Mouse (Mus musculus) layer of hippocampus, adult 18-20 months (tissue): Measurements from ENCODE around the gene Slc16a6. TPM values are rescaled to one million over a fixed set of nuclear protein-coding genes. Genes with fewer than 3 reads are reported as not detected.

Source experiments
- DNase-seq, 2 experiments: peaks; one replicate each; pipeline ENCODE4 v3.0.0; 2022; ENCODE audit warnings: low spot score in 2 of 2
- total RNA-seq, 2 experiments: library from RNA; stranded (reverse); gene quantifications; 2 replicates each; pipeline ENCODE4 v1.2.3; 2021

Gene Slc16a6
- total RNA-seq, 2 experiments from 2014 or later = 5.9 to 6.1 TPM

DNA sequence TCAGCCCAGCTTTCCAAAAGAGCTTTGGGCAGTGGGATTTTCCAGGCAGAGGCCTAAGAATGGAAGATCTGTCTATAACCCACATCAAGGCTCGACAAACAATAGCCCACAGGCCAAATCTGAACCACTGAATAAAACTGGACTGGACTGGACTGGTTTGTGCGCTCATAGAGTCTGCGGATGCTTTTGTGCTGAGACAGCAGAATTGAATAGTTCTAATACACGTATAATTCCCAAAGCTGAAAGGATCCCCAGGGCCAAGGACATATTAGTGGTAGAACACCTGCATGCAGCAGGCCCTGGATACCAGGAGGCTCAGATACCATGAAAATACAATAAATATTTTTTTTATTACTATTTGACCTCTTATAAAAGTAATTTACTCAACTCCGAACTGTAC lies 17.1 kb downstream of the Slc16a6 start:
- no peak for DNase-seq

GRCm38 (mm10) chr11:109451169-109451568 lies 22.2 kb downstream of the Slc16a6 start:
- DNase-seq = no peak

GRCm38 (mm10) chr11:109445438-109446035 lies 27.9 kb downstream of the Slc16a6 start:
- DNase-seq = peak in 1 of 2 experiments; percentile 65

GRCm38 (mm10) chr11:109444600-109444999 lies 28.8 kb downstream of the Slc16a6 start:
- no peak for DNase-seq

GRCm38 (mm10) chr11:109443468-109444263 lies 29.7 kb downstream of the Slc16a6 start:
- no peak for DNase-seq

DNA sequence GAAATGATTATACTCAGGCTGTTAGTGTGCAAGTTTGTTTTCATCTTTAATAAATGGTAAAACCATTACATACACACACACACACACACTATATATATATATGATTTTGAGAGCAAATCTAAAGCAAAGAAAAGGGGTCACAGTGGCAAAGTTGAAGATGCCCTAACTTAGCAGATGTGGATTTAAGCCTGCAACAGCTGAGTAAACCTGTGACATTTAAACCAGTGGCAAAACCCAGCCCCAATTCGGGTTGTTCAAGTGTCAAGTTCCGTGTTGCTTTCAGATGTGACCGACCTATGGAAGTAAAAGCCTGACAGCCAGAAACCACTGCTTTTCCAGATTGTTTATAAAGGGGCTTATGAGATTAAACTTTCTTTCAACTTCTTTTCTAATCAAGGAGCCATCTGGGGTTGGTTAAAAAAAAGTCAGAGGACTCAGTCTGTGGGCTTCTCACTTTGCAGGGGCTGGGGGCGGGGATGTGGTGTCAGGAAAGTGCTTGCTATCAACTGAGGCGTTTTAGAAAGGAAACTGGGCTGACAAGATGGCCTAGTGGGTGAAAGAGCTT lies 31.1 kb downstream of the Slc16a6 start:
- no peak for DNase-seq

- DNase-seq = peak in 1 of 2 experiments; percentile 39
These were observed 32.3 kb downstream of the Slc16a6 start for GRCm38 (mm10) chr11:109441119-109441518.

- no peak for DNase-seq
These were observed 32.8 kb downstream of the Slc16a6 start for GRCm38 (mm10) chr11:109440641-109441040.

- DNase-seq = peak; percentile 47 to 66
These were observed 33.5 kb downstream of the Slc16a6 start for GRCm38 (mm10) chr11:109439829-109440340.

- no peak for DNase-seq
These were observed 34.2 kb downstream of the Slc16a6 start for GRCm38 (mm10) chr11:109439209-109439608.

- no peak for DNase-seq
These were observed 36.5 kb downstream of the Slc16a6 start for GRCm38 (mm10) chr11:109436889-109437288.

DNA sequence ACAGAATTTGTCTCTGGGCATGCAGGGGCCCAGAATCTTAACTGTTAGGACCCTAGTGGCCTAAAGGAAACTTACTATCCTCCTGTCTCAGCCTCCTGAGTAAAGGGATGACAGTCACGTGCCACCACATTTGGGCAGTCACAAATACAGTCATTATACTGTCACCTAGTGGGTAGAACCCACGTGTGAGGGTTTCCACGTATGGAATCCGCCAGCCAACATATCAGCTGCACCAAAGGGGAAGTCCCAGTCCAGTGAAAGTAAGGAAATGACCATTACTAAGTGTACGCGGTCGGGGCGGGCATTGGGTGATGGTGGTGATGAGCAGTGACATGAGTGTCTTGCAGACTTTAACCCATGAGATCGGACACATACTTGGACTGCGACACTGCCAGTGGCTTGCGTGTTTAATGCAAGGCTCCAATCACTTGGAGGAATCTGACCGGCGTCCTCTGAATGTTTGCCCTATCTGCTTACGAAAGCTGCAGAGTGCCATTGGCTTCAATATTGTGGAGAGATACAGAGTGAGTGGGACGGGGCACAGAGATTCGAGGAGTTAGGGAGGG lies 39.1 kb downstream of the Slc16a6 start:
- no peak for DNase-seq

GRCm38 (mm10) chr11:109427353-109427752 lies 46.0 kb downstream of the Slc16a6 start:
- no peak for DNase-seq

GRCm38 (mm10) chr11:109426272-109426586 lies 47.2 kb downstream of the Slc16a6 start:
- DNase-seq = no peak

DNA sequence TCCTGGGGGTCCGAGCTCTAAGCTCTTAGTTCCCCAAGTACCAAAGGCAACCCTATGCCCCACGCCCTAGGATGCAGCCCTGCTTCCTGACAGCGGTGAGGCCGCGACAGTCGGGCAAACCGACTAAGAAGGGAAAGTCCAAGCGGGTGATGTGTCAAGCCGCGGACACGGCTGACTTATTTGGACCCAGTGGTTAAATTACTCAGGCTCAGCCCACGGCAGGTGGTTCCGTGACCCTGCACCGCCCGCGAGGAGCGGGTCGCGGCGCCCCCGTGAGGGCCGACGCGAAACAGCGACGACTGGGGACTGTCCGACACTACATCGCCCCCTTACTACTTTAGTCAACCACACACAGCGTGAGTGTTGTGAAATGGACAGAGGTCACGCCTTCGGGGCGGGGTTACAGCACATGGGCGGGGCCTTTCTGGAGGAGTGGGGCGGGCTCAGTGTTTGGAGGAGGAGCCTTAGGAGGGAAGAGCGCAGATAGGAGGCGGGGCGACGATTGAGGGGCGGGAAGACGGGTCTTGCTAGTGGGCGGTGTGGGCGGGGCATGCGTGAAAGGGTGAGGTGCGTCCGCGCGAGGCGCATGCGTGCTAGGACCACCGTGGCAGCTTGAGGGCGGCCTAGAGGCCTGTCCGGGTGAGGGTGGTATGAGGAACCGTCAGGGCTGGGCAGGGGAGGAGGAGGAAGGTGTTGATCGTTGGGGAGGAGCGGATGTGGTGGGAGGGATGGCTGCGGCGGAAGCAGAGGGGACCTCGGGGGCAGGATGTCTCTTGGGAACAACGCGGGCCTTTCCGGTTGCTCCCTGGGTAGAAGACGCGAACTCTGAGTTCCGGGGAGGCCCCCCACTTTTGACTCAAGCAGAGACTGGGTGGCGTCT lies 47.8 kb downstream of the Slc16a6 start, which contains the start of gene Amz2:
Gene Amz2 (plus strand): TSS at position 555 of the 880 bp plus-strand sequence.
- peak; percentile 97 to 98 for DNase-seq

DNA sequence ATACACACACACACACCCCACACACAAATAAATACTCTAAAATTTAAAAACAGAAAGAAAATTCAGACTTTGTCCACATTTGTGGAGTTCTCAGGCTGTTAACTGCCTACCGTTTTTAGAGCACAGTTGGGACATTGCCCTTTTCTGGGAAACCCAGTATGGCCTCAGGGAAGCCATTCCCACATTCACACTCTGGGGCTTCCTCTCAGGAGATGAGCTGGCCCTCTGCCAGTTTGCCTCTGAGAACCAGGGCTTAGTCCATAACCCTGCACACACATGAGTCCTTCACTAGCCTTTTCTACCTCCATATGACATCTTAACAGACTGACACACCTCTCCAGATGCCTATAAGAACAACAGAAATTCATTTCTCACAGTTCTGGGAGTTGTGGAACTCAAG lies 50.1 kb downstream of the Slc16a6 start:
- no peak for DNase-seq

DNA sequence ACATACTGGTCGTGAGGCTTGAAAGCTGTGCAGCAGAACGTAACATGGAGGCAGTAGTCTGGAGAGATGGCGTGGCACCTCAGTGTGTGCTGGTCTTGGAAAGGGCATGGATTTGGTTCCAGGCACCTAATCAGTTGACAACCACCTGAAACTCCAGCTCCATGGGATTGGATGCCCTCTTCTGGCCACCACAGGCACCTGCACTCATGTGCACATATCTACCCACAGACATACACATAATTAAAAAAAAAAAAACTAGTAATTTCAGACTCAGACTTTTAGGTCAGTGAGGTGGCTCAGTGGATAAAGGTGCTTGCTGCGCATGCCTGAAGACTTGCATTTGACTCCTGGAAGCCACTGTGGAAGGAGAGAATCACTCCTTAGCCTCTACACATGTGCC lies 51.1 kb downstream of the Slc16a6 start:
- no peak for DNase-seq

DNA sequence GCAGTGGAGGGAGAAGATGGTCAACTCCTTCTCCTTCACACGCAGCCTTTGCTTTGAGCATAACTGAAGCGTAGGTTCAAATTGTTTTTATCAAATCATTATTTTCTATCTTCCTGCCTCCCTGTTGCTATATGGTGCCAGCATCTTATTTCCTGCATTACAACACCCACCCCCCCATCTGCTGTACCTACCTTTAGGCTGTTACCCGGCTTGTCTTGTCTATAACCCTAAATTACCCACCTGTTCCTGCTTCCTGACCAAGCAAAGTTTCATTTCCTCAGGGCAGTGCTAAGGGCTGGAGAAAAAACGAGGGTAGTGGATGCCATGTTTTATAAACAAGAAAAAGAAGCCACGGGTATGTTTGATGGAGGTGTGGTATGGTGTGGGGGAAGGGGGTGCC lies 52.2 kb downstream of the Slc16a6 start:
- DNase-seq = no peak

DNA sequence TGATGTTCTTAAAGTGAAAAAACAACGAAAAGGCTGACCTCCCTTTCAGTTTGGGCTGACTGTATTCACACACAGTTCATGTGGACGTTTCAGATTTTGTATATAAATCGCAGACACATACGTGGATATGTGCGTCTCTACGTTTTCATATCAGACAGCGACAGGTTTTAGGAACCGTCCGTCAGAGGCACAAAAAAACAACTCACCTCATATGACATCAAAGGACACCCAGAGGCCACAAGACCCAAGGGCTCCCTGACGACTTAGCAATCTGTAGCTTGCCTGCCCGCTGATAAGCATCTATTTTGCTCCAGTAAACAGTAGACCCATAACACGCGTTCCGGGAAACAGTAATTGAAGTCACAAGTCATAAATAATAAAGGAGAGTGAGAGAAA lies 52.8 kb downstream of the Slc16a6 start:
- DNase-seq = no peak

DNA sequence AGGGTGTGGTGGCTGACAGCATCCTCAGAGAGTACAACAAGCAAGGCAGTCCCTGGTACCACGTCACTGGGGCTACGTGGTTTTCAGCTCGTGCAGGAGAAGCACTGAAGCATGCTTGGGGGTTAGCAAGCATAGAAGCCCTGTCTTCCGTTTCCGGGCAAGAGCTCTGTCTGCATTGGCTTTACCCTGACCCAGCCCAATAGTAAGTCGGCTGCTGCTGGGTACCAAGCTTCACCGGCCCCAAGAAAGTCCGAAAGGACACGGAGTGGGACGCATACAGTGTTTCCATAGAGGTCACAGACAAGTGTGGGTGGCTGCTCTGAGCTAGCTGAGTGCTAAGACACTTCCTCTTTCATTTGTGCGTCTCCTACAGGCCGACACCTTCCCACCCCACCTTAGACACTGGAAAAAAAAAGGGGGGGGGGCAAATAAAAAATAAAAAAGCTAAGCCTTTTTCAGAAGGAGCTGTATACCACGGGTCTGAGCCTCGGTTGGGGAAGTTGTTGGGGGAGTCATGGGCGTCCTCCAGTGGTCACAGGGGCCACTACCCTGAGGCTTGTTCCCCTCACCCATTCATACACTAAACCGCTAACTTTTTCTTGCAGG lies 53.3 kb downstream of the Slc16a6 start:
- no peak for DNase-seq

- no peak for DNase-seq
These were observed 53.9 kb downstream of the Slc16a6 start for GRCm38 (mm10) chr11:109419461-109419860.
